Comparison of ENCODE assay signal across 8 mouse cellular contexts in the genomic region with DNA sequence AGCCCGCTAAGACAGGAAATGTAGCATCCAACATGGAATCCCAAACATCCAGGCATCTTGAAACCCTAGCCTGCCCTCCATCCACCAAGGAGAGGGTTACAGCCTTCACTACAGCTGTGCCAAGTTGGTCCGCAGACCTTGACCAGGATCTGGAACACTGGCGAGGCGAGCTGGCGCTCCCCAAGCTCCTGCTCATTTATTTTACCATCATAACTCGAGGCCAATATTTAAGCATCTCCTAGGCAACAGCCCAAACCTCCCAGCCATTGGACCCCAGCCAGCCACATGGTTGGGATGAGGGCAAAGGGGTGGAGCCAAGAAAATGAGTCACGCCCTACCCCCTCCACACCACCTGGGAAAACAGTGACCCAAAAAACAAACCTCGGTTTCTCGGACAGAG. TPM values are rescaled to one million over a fixed set of nuclear protein-coding genes. Genes with fewer than 3 reads are reported as not detected.
DNase-seq lines count a peak whose midpoint lies in the region; ATAC-seq and TF ChIP-seq lines count a peak whose summit lies in the region.

No protein-coding gene starts in this region.

- H3K36me3 ChIP-seq in limb, embryonic 12.5 days: no peaks in the 10 kb centered on the region
- no peaks in the 10 kb centered on the region for H3K36me3 ChIP-seq in liver, postnatal 0 days (replicated peaks; ENCODE audit: insufficient read depth, low read length)
- no peaks in the 10 kb centered on the region for H3K36me3 ChIP-seq in liver, embryonic 11.5 days (ENCODE audit: control insufficient read depth, insufficient read depth, low read length)

- H3K9me3 ChIP-seq in limb, embryonic 12.5 days: no peaks in the 10 kb centered on the region
- H3K9me3 ChIP-seq in liver, postnatal 0 days (ENCODE audit: low read length): no peaks in the 10 kb centered on the region
- H3K9me3 ChIP-seq in liver, embryonic 11.5 days (ENCODE audit: control insufficient read depth, low read length): no peaks in the 10 kb centered on the region

- ATAC-seq in limb, embryonic 12.5 days (ENCODE audit: insufficient number of reproducible peaks, insufficient read depth, low FRiP score, low TSS enrichment, low read depth): peak; percentile 70
- no peak for ATAC-seq in liver, postnatal 0 days
- ATAC-seq in liver, embryonic 11.5 days (replicated peaks; ENCODE audit: low FRiP score): no peak

- no peak overlapping the region for H3K4me3 ChIP-seq in limb, embryonic 12.5 days (replicated peaks)
- H3K4me3 ChIP-seq in liver, postnatal 0 days (ENCODE audit: low read depth, low read length): no peak overlapping the region
- no peak overlapping the region for H3K4me3 ChIP-seq in liver, embryonic 11.5 days (ENCODE audit: low read depth, low read length)

- H3K27me3 ChIP-seq in limb, embryonic 12.5 days: no peaks in the 10 kb centered on the region
- no peaks in the 10 kb centered on the region for H3K27me3 ChIP-seq in liver, postnatal 0 days (ENCODE audit: insufficient read depth, low read length)
- 0 out of 2 replicates have a peak, but pooled peaks cover 2% of the 10 kb centered on the region for H3K27me3 ChIP-seq in liver, embryonic 11.5 days (replicated peaks; ENCODE audit: control insufficient read depth, insufficient read depth, low read length)

- intact Hi-C loops in heart, postnatal 14 days (cut with DNase I): no loop called here

- no peak for TF ChIP-seq EP300 in liver, postnatal 0 days (IDR thresholded peaks at IDR 0.05; ENCODE audit: low read depth)

- no peak for TF ChIP-seq CTCF in liver, postnatal 0 days (IDR thresholded peaks at IDR 0.05; ENCODE audit: low read depth)

- H3K4me1 ChIP-seq in limb, embryonic 12.5 days (replicated peaks): peaks cover 26% of the 10 kb centered on the region
- no peaks in the 10 kb centered on the region for H3K4me1 ChIP-seq in liver, postnatal 0 days (ENCODE audit: insufficient read depth)
- H3K4me1 ChIP-seq in liver, embryonic 11.5 days (replicated peaks; ENCODE audit: control insufficient read depth, insufficient read depth, low read length): no peaks in the 10 kb centered on the region

- H3K27ac ChIP-seq in limb, embryonic 12.5 days: peak overlapping the region; percentile 83
- no peak overlapping the region for H3K27ac ChIP-seq in liver, postnatal 0 days (ENCODE audit: low read depth)
- H3K27ac ChIP-seq in liver, embryonic 11.5 days (ENCODE audit: low read depth, low read length): no peak overlapping the region

- H3K9ac ChIP-seq in limb, embryonic 12.5 days (replicated peaks): no peak overlapping the region
- no peak overlapping the region for H3K9ac ChIP-seq in liver, postnatal 0 days (replicated peaks)
- H3K9ac ChIP-seq in liver, embryonic 11.5 days (ENCODE audit: low read depth, low read length): no peak overlapping the region

- WGBS in limb, embryonic 12.5 days: 52% methylated on average over 9 of the region's 9 CpGs
- 61% methylated on average over 9 of the region's 9 CpGs for WGBS in liver, postnatal 0 days (ENCODE audit: insufficient replicate concordance)
- whole genome bisulfite sequencing in liver, embryonic 11.5 days: 63% methylated on average over 9 of the region's 9 CpGs

- H3K4me2 ChIP-seq in limb, embryonic 12.5 days: peak overlapping the region; percentile 20
- no peak overlapping the region for H3K4me2 ChIP-seq in liver, postnatal 0 days (ENCODE audit: low read depth, low read length)
- H3K4me2 ChIP-seq in liver, embryonic 11.5 days: no peak overlapping the region

- peak; percentile 44 for DNase-seq in right cerebral cortex, postnatal 14 days
- no peak for DNase-seq in right cerebral cortex, postnatal 36 days (ENCODE audit: low spot score in 2 of 2)
- peak; percentile 88 for DNase-seq in cerebellum, postnatal 10 days
- DNase-seq in heart, postnatal 14 days: peak; percentile 50 to 65
- DNase-seq in testis, postnatal 10 days (ENCODE audit: low spot score): peak; percentile 84
- DNase-seq in liver, postnatal 0 days: no peak
- no peak for DNase-seq in liver, embryonic 11.5 days (ENCODE audit: low spot score)

RNA-seq across cellular contexts. Expression of a gene that starts 48.0 kb away (rescaled TPM):
- total RNA-seq in heart, postnatal 14 days (2021): 10 to 100 TPM; 16.2 to 24.2 TPM
- polyA plus RNA-seq in limb, embryonic 12.5 days (2016; fragmentation: Nextera tagmentation; extraction: Ambion mirVana): 27.6 and 33.5 TPM in 2 replicates
- polyA plus RNA-seq in liver, postnatal 0 days (2015; fragmentation: Nextera tagmentation; extraction: Ambion mirVana): 52.2 and 53.2 TPM in 2 replicates
- 21.9 and 23.2 TPM in 2 replicates for polyA plus RNA-seq in liver, embryonic 11.5 days (2014; fragmentation: Nextera tagmentation; extraction: Ambion mirVana)

Comparison
In these comparisons a context has a peak if more than half of its experiments do, and no peak if none do; other contexts are left out.
1. DNase-seq: peak in right cerebral cortex, postnatal 14 days (single experiment), cerebellum, postnatal 10 days (2 of 2), heart, postnatal 14 days (2 of 2) and testis, postnatal 10 days (single experiment); none in right cerebral cortex, postnatal 36 days (0 of 2), liver, postnatal 0 days (single experiment) and liver, embryonic 11.5 days (single experiment).